Mouse (Mus musculus): ENCODE data around the gene Hmg20a. TPM values are rescaled to one million over a fixed set of nuclear protein-coding genes. Genes with fewer than 3 reads are reported as not detected.
"Not testable (repeated sequence)": the region's sequence is repeated elsewhere in the genome, so short reads cannot be mapped to it uniquely, and the experiment has no call there.

Gene Hmg20a
- total and polyA plus RNA-seq, 3 experiments, result 10.9 to 58.2 (median 30.8) TPM

DNA sequence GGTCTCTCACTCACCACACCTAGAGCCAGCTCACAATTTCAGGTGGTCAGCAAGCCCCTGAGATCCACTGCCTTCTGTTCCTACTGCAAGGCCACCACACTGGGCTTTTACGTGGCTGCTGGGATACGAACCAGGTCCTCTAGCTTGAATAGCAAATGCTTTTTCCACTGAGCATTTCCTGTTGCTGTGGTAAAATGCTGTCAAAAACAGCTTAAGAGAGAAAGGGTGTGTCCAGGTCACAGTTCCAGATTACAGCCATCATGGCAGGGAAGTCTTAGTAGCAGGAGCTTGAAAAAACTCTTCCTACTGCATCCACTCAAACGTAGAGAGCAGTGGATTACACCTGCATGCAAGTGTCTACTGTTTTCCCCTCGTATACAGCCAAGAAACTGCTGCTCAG, 6.5 kb downstream of the Hmg20a start:
- no peaks in the 10 kb centered on the region for H3K9me3 ChIP-seq (replicated peaks)
- peaks cover 29% of the 10 kb centered on the region for H3K4me1 ChIP-seq (ENCODE audit: insufficient read depth, low read depth, low read length)
- no peak for ATAC-seq (ENCODE audit: extremely low read depth, insufficient number of reproducible peaks, low FRiP score, poor library complexity, severe bottlenecking)
- no peak overlapping the region for H3K4me3 ChIP-seq (ENCODE audit: low read depth, low read length)
- no peak for DNase-seq (ENCODE audit: low spot score)
- peaks cover 29% of the 10 kb centered on the region for H3K36me3 ChIP-seq (replicated peaks)
- TF ChIP-seq GATA2 (IDR thresholded peaks at IDR 0.05; ENCODE audit: borderline replicate concordance, low read depth, low read length), result no peak
- TF ChIP-seq CTCF (IDR thresholded peaks at IDR 0.05; ENCODE audit: low read depth, low read length), result no peak
- no peak for TF ChIP-seq TAL1 (conservative IDR thresholded peaks at IDR 0.05; ENCODE audit: low read depth, low read length)
- TF ChIP-seq POLR2AphosphoS5 (IDR thresholded peaks at IDR 0.05; ENCODE audit: insufficient replicate concordance, low read depth, low read length), result no peak
- TF ChIP-seq GATA1 (IDR thresholded peaks at IDR 0.05; ENCODE audit: borderline replicate concordance, low read length), result no peak
- H3K27me3 ChIP-seq (ENCODE audit: insufficient read depth, low read length), result no peaks in the 10 kb centered on the region

- Histone ChIP-seq H3K4me1 (ENCODE audit: insufficient read depth, low read depth, low read length) (no peaks in the 10 kb centered on the region), H3K27me3 (ENCODE audit: insufficient read depth, low read length) (no peaks in the 10 kb centered on the region), H3K4me3 (ENCODE audit: low read depth, low read length) (no peak overlapping the region), H3K36me3 (replicated peaks) (peaks cover 19% of the 10 kb centered on the region), H3K9me3 (replicated peaks) (no peaks in the 10 kb centered on the region)
- no peak for DNase-seq (ENCODE audit: low spot score)
- TF ChIP-seq GATA2 (IDR thresholded peaks at IDR 0.05; ENCODE audit: borderline replicate concordance, low read depth, low read length) (no peak), POLR2AphosphoS5 (IDR thresholded peaks at IDR 0.05; ENCODE audit: insufficient replicate concordance, low read depth, low read length) (no peak), CTCF (IDR thresholded peaks at IDR 0.05; ENCODE audit: low read depth, low read length) (no peak), GATA1 (IDR thresholded peaks at IDR 0.05; ENCODE audit: borderline replicate concordance, low read length) (no peak)
- no peak for ATAC-seq (ENCODE audit: extremely low read depth, insufficient number of reproducible peaks, low FRiP score, poor library complexity, severe bottlenecking)
Observed at GRCm38 (mm10) chr9:56435821-56436526, 17.6 kb downstream of the Hmg20a start.

DNA sequence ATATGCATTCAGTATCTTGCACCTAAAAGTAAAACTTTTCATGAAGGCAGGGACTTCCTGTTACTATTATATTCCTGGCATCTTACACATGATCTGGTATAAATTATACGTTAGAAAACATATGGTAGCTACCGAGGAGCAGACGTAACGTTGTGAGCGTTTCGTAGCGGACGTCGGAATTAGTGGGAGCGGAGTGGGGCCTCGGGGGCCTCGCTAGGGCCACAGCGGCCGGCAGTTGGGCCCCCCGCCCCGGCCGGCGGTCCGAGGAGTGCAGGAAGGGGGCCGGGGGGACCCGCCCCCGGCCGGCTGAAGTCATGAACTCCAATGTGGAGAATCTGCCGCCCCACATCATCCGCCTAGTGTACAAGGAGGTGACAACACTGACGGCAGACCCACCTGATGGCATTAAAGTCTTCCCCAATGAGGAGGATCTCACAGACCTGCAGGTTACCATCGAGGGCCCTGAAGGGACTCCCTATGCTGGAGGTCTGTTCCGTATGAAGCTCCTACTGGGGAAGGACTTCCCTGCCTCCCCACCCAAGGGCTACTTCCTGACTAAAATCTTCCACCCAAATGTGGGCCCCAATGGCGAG, 19.0 kb downstream of the Hmg20a start:
- peaks cover 19% of the 10 kb centered on the region for H3K36me3 ChIP-seq (replicated peaks)
- not testable (repeated sequence) for H3K4me3 ChIP-seq (ENCODE audit: low read depth, low read length); ATAC-seq (ENCODE audit: extremely low read depth, insufficient number of reproducible peaks, low FRiP score, poor library complexity, severe bottlenecking); H3K9me3 ChIP-seq (replicated peaks); DNase-seq (ENCODE audit: low spot score); H3K27me3 ChIP-seq (ENCODE audit: insufficient read depth, low read length); H3K4me1 ChIP-seq (ENCODE audit: insufficient read depth, low read depth, low read length)

GRCm38 (mm10) chr9:56439699-56440098, 21.3 kb downstream of the Hmg20a start:
- TF ChIP-seq GATA2 (IDR thresholded peaks at IDR 0.05; ENCODE audit: borderline replicate concordance, low read depth, low read length) (no peak), CTCF (IDR thresholded peaks at IDR 0.05; ENCODE audit: low read depth, low read length) (no peak), POLR2AphosphoS5 (IDR thresholded peaks at IDR 0.05; ENCODE audit: insufficient replicate concordance, low read depth, low read length) (no peak), TAL1 (conservative IDR thresholded peaks at IDR 0.05; ENCODE audit: low read depth, low read length) (no peak), GATA1 (IDR thresholded peaks at IDR 0.05; ENCODE audit: borderline replicate concordance, low read length) (no peak)
- DNase-seq (ENCODE audit: low spot score), result no peak
- no peaks in the 10 kb centered on the region for H3K4me1 ChIP-seq (ENCODE audit: insufficient read depth, low read depth, low read length)
- H3K36me3 ChIP-seq (replicated peaks), result peaks cover 20% of the 10 kb centered on the region
- H3K9me3 ChIP-seq (replicated peaks), result no peaks in the 10 kb centered on the region
- no peak for ATAC-seq (ENCODE audit: extremely low read depth, insufficient number of reproducible peaks, low FRiP score, poor library complexity, severe bottlenecking)
- H3K4me3 ChIP-seq (ENCODE audit: low read depth, low read length), result no peak overlapping the region
- H3K27me3 ChIP-seq (ENCODE audit: insufficient read depth, low read length), result no peaks in the 10 kb centered on the region

DNA sequence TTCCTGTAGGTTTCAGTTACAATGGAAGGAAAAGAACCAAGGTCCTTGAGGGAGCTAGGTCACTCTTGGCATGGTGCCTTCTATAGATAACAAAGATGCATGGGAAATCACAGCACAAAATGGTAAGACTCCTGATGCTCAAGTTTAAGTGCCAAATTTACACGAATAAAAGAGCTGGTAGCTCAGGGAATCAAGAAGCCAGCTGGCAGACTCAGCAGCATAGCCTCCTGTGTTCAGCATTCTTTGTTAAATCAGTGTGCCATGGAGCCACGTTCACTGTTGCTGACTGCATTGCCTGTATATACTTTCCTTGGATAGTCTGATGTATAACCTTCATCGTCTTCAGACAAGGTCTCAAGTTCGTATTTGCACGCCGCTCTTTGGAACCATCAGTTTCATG, 33.2 kb downstream of the Hmg20a start:
- DNase-seq (ENCODE audit: low spot score) (no peak), ATAC-seq (ENCODE audit: extremely low read depth, insufficient number of reproducible peaks, low FRiP score, poor library complexity, severe bottlenecking) (no peak)
- Histone ChIP-seq H3K4me3 (ENCODE audit: low read depth, low read length) (no peak overlapping the region), H3K27me3 (ENCODE audit: insufficient read depth, low read length) (no peaks in the 10 kb centered on the region), H3K9me3 (replicated peaks) (no peaks in the 10 kb centered on the region), H3K4me1 (ENCODE audit: insufficient read depth, low read depth, low read length) (peaks cover 4% of the 10 kb centered on the region), H3K36me3 (replicated peaks) (peaks cover 33% of the 10 kb centered on the region)
- TF ChIP-seq TAL1 (conservative IDR thresholded peaks at IDR 0.05; ENCODE audit: low read depth, low read length) (no peak), CTCF (IDR thresholded peaks at IDR 0.05; ENCODE audit: low read depth, low read length) (no peak), GATA1 (IDR thresholded peaks at IDR 0.05; ENCODE audit: borderline replicate concordance, low read length) (no peak), POLR2AphosphoS5 (IDR thresholded peaks at IDR 0.05; ENCODE audit: insufficient replicate concordance, low read depth, low read length) (no peak), GATA2 (IDR thresholded peaks at IDR 0.05; ENCODE audit: borderline replicate concordance, low read depth, low read length) (no peak)

- H3K4me1 ChIP-seq (ENCODE audit: insufficient read depth, low read depth, low read length), result peaks cover 4% of the 10 kb centered on the region
- DNase-seq (ENCODE audit: low spot score) (no peak), ATAC-seq (ENCODE audit: extremely low read depth, insufficient number of reproducible peaks, low FRiP score, poor library complexity, severe bottlenecking) (no peak)
- peaks cover 34% of the 10 kb centered on the region for H3K36me3 ChIP-seq (replicated peaks)
- H3K4me3 ChIP-seq (ENCODE audit: low read depth, low read length), result no peak overlapping the region
- no peak for TF ChIP-seq TAL1 (conservative IDR thresholded peaks at IDR 0.05; ENCODE audit: low read depth, low read length)
- TF ChIP-seq CTCF (IDR thresholded peaks at IDR 0.05; ENCODE audit: low read depth, low read length), result no peak
- no peak for TF ChIP-seq POLR2AphosphoS5 (IDR thresholded peaks at IDR 0.05; ENCODE audit: insufficient replicate concordance, low read depth, low read length)
- TF ChIP-seq GATA1 (IDR thresholded peaks at IDR 0.05; ENCODE audit: borderline replicate concordance, low read length), result no peak
- no peak for TF ChIP-seq GATA2 (IDR thresholded peaks at IDR 0.05; ENCODE audit: borderline replicate concordance, low read depth, low read length)
- H3K27me3 ChIP-seq (ENCODE audit: insufficient read depth, low read length), result no peaks in the 10 kb centered on the region
- H3K9me3 ChIP-seq (replicated peaks), result no peaks in the 10 kb centered on the region
Observed at GRCm38 (mm10) chr9:56453038-56453815, 34.8 kb downstream of the Hmg20a start.
